Mouse (Mus musculus) spleen, postnatal 4 days (tissue): ENCODE data around the gene Cyp2c29.
"Not testable (repeated sequence)": the region's sequence is repeated elsewhere in the genome, so short reads cannot be mapped to it uniquely, and the experiment has no call there.

Experiments
- DNase-seq, 2 experiments: peaks; one replicate each; pipeline ENCODE4 v3.0.0; 2022; ENCODE audit warnings: low spot score in 2 of 2

Cyp2c29 gene

DNA sequence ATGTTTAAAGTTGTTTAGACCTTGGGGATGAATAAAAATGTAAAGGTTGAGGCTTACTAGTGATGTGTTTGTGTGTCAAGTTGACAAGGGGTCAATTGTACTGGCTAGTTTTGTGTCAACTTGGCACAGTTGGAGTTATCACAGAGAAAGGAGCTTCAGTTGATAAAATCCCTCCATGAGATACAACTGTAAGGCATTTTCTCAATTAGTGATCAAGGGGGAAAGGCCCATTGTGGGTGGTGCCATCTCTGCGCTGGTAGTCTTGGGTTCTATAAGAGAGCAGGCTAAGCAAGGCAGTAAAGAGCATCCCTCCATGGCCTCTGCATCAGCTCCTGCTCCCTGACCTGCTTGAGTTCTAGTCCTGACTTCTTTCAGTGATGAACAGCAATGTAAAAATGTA, at the start of gene Cyp2c29:
Cyp2c29 (plus strand) TSS at position 301 of the 400 bp plus-strand sequence.
- not testable (repeated sequence) for DNase-seq

GRCm38 (mm10) chr19:39267036-39267435, 2.2 kb upstream of the Cyp2c29 start:
- DNase-seq: not testable (repeated sequence)

DNA sequence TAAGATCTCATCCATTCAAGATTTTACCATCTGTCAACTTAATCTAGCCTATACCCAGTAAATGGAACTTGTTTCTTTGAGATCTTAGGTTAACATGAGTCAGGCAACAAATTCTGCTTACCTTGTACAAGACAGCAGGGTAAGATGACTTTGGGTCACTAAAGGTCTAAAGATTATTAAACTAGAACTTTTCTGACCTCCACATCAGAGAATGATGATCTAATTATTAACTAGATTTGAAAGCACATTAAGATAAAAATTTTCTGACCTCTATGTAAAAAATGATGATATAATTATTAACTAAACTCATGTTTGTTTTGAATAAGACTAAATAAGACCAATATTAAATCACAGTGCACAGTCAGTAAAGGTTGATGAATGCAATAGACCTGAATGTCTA, 13.6 kb downstream of the Cyp2c29 start:
- no peak for DNase-seq

DNA sequence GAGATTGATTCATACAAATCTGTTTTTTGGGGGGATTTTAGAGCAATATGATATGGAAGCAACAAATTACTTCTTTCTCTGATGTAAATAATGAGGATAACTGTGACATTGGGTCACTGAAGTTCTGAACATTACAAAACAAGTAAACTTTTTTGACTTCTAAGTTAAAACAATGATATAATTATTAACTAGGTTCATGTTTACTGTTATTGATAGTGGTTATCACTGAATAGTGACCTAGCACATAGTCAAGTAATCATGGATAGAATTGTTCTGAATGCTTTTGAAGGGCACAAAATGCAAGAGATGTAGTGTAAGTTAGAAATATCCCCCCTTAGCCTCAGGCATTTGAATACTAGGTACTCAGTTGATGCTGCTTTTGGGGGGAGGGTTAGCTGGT, 16.4 kb downstream of the Cyp2c29 start:
- no peak for DNase-seq

DNA sequence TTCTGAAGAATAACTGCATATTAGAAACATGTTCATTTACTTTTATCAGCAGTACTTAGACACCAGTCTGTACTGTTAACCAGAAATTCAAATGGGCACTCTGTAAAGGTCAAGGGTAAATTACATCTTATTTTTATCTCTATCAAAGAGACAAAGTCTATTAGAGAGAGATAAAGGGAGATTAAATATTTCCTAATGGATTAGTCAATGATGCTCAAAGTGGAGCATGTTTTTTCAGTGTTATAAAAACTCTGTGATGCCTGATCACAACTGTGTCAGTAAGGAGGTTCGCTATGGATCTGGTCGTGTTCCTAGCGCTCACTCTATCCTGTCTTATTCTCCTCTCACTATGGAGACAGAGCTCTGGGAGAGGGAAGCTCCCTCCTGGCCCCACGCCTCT, 17.6 kb downstream of the Cyp2c29 start:
- DNase-seq: no peak

- no peak for DNase-seq
Observed at GRCm38 (mm10) chr19:39288978-39289377, 19.8 kb downstream of the Cyp2c29 start.
